Mouse (Mus musculus): ENCODE data around the gene Scd2.

- no peak for TF ChIP-seq CTCF (IDR thresholded peaks at IDR 0.05; ENCODE audit: extremely low read depth, insufficient read length, insufficient replicate concordance, low read depth, low read length)
- no peak for TF ChIP-seq POLR2A (IDR thresholded peaks at IDR 0.05; ENCODE audit: low read depth, low read length)
Measured at GRCm38 (mm10) chr19:44246341-44246911, 47.0 kb upstream of the Scd2 start.

Measured in small intestine, adult 2 months (tissue).